Mouse (Mus musculus): Measurements from ENCODE around the gene Rc3h2.

Rc3h2 gene

DNA sequence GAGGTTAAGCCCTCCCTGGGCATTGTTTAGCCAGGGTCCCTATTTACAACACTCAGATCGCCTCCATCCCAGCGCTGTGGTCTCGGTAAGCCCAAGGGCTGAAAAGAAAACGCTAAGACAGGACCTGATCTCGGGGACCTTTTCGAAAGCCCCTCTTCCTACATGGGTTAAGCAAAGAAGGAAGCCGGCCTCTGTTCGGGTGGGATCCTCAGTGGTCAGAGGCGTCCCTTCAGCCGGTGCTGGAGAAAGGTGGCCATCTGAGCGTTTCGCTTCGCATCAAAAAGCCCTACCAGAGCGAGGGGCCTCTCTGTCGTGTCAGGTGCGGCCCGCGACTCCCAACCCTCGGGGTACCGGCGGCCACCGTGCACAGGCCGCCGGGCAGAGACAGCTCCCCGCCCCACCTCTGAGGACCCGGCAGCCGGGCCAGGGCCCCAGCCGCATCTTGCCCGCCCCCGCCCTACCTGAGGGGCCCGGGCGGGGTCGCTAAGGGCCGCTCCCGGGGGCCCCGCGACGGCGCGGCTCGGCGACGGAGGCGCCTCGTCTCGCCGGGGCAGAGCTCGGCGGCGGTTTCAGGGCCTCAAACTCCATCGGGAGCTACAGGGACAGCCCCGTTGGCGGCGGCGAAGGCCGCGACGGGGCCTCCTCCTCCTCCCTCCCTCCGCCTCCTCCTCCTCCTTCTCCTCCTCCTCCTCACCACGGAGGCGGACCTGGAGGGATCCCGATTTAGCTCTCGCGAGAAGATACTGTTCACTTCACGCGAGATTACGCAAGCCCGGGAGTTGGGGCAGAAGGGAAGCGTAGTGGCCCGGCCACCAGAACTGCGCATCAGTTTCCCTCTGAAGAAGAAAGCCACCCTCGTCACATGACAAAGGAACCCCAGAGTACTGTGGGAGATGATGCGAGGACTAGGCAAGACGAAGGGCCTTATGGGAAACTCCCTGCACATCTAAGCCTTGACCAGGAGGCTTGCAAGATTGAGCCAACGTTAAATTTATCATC is at the start of gene Rc3h2:
Gene Rc3h2, minus strand, starts transcription at position 598 of the 999 bp plus-strand sequence.
- DNase-seq (ENCODE audit: low read depth, low spot score): peak; percentile 98

DNA sequence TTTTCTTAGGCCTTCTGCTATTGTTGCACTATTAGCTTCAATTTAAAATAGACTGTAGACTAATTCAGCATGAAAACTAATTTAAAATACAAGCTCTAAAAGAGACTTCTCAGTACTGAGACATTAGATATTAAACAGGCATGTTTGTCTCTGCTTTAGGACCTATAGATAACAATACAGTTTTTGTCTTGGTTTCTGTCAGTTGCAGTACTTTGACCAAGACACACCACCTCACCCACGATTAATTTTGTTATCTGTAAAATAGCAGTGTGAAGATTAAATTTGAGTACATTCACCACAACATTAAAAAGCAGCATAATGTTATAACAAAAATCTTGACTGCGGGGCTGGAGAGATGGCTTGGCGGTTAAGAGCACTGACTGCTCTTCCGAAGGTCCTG is 43.6 kb upstream of the Rc3h2 start:
- no peak for DNase-seq (ENCODE audit: low read depth, low spot score)

DNA sequence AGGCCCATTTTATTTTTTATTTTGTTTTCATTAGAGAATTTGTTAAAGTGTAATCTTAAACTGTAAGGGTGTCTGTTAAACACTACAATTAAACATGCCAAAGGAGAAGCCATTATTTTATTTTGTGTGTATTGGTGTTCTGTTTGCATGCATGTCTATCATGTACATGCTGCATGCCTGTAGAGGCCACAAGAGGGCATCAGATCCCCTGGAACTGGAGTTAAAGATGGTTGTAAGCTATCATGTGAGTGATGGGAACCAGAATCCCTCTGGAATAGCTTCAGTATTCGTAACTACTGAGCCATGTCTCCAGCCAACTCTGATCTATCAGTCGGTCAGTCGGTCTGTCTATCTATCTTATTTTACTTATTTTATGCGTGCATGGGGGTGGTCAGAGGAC is 38.0 kb upstream of the Rc3h2 start:
- no peak for DNase-seq (ENCODE audit: low read depth, low spot score)

GRCm38 (mm10) chr2:37452376-37452760 is 29.7 kb upstream of the Rc3h2 start:
- DNase-seq (ENCODE audit: low read depth, low spot score): no peak

DNA sequence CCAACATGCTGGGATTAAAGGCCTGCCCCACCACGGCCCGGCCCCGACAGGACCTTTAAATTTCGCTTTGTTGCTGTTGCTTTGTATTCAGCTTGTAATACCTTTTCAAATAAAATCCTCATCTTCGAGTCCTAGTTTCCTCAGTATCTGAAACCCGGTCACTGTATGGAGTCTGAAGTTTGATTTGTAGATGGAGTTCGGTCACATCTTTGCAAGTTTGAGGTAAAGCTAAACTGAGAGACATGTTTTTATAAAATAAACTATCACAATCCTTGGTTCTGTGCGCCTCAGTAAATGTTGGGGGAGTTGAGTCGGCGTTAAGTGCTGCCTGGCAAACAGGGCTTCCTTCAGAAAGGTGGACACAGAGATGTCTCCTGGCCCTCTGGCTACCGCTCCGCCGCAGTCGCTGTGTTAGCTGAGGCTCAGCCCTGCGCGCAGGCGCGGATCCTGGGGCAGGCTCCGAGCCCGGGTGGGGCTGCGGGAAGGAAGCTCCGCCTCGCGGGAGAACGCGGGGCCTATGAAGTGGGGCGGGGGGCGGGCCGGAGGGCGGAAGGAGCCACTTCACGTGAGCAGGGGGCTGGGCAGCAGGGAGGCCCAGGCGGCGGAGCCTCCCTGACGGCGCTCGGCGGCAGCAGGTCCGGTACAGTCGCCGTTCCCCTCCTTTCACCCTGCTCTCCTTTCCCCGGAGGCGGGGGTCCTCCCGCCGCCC is 29.1 kb upstream of the Rc3h2 start:
- peak; percentile 94 for DNase-seq (ENCODE audit: low read depth, low spot score)

GRCm38 (mm10) chr2:37442611-37443591 is 20.2 kb upstream of the Rc3h2 start, which contains the start of the genes Zbtb26, Zbtb6 and Rabgap1:
Gene Zbtb26 (minus strand): TSS chr2:37443135.
Gene Zbtb6 (minus strand): TSS chr2:37443171.
Gene Rabgap1 (plus strand): TSS chr2:37443279.
- DNase-seq (ENCODE audit: low read depth, low spot score): peak; percentile 92

DNA sequence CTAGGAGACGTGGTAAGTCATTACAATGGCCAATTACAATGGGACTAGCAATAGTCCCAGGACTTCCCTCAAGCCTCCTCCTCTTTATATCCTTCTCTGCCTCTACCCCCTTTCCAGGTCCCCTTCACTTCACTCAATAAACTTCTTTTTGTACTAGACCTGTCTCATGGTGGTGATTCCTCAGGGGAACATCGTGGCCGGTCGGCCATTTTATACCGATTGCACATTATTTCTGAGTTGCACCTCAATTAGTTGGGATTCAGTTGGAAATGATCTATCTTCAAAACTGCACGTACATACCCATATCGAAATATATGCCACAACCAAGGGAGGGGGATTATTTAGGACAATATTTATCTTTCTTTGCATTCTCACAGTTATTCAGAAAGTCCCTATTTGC is 8.9 kb upstream of the Rc3h2 start:
- no peak for DNase-seq (ENCODE audit: low read depth, low spot score)

GRCm38 (mm10) chr2:37430593-37431464 is 8.1 kb upstream of the Rc3h2 start:
- DNase-seq (ENCODE audit: low read depth, low spot score): peak; percentile 80

DNA sequence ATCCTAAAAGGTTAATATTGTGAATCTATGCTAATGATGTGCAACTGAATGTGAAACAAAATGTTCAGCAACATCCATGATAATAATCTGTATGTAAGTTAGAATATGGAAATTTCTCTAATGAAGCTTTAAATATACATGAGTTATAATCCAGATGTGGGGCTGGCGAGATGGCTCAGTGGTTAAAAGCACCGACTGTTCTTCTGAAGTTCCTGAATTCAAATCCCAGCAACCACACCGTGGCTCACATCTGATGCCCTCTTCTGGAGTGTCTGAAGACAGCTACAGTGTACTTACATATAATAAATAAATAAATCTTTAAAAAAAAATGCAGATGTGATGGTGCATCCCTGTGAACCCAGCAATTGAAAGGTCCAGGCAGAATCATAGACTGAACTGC is 968 bp upstream of the Rc3h2 start:
- DNase-seq (ENCODE audit: low read depth, low spot score): no peak

DNA sequence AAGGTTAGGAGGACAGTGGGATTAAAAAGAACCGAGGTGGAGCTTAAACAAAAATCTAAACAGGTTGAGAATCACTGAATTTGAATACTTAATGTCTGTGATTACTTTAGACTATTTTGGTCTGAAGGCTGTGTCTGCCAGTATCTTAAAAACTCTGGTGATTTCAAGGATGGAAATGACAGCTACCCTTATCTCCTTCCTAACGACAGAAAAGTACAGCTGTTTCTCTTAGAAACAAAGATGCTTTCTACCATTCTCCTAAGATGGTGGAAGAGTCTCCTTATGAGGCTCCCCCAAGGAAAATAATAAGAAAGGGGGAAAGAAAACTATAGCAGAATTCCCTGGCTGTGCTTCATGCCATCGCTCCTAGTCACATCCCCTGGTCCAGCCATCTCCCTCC is 800 bp downstream of the Rc3h2 start:
- no peak for DNase-seq (ENCODE audit: low read depth, low spot score)

- no peak for DNase-seq (ENCODE audit: low read depth, low spot score)
These were observed 27.2 kb downstream of the Rc3h2 start for GRCm38 (mm10) chr2:37395539-37395938.

GRCm38 (mm10) chr2:37382921-37383320 is 39.8 kb downstream of the Rc3h2 start:
- DNase-seq (ENCODE audit: low read depth, low spot score): no peak

GRCm38 (mm10) chr2:37380189-37380588 is 42.5 kb downstream of the Rc3h2 start:
- peak; percentile 19 for DNase-seq (ENCODE audit: low read depth, low spot score)

GRCm38 (mm10) chr2:37376018-37376417 is 46.7 kb downstream of the Rc3h2 start:
- no peak for DNase-seq (ENCODE audit: low read depth, low spot score)

DNA sequence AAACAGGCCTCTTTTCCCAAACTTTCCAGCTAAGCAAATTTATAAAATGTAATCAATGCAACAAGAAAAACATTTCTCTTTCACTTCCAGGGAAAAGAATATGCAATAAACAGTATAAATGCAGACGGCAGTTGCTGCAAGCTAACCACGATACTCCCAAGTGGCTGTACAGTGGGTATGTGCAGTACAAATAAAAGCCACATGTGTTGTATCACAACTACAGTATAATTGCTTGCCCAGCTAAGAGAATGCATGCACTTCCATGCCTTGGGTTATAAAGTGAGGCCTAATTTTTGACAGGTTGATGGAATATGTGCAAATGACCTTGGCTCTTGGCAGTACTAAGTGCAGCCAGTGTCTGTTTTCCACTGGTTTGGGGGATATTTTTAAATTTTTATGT is 52.1 kb downstream of the Rc3h2 start:
- DNase-seq (ENCODE audit: low read depth, low spot score): no peak

DNA sequence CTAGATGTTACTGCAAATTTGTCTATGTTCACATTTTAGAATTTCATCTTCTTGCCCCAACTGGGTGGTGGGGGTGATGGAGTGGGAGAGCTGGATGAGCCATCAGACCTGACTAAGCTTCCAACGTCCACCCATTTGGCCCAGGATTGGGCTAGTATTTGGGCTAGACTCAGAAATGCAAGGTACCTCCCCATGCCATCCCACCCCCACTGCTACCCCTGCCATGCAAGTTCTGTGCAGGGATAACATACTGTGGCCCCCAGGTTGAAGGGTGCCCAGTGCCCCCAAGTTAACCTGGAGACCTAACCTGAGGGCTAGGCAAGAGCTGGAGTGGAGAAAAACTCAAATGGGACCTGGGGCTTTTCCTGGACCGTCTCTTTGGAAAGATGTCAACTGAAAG is 62.8 kb downstream of the Rc3h2 start:
- DNase-seq (ENCODE audit: low read depth, low spot score): no peak

- DNase-seq (ENCODE audit: low read depth, low spot score): peak; percentile 94
These were observed 63.8 kb downstream of the Rc3h2 start, which contains the start of gene Pdcl for GRCm38 (mm10) chr2:37358633-37359540. Gene Pdcl (minus strand): TSS chr2:37359332.

DNA sequence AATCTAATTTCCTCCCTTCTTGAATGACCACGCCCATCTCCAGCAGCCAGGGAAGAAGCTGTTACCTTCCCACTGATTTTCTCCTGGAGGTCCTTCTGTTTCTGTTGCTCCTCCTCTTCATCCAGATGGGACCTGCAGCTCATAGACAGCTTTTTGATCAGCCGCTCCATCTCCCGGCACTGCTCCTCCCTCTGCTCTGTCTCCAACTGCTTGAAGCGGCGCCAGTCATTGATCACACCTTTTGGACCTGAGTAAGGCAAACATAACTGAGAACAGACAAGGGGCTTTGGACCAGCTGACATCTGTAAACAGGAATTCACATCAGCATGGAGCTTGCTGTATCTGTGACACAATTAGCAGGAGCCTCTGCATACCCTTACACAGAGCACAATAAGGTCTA is 67.1 kb downstream of the Rc3h2 start:
- DNase-seq (ENCODE audit: low read depth, low spot score): no peak

DNA sequence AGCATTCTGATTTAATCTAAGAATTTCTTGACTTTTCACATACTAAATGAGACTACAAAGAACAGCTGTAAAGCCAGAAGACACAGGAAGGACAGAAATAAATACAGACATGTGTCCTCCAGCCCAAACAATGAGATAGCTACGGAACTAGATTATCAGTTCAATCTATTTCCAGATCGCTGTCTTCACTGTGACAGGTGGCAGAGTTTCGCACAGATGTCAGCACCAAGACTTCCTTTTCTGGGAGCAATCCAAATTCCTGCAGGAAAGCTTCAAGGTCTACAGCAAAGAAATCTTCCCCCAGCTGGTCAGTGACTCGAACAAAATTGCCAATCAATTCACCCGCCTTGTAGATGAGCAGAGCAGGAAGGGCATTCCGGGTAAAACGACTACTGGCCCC is 71.0 kb downstream of the Rc3h2 start:
- no peak for DNase-seq (ENCODE audit: low read depth, low spot score)
